Mouse (Mus musculus): ENCODE measurements at regions not wholly inside any gene's neighbourhood (a gene's known extent, or its start where the extent isn't known, plus 50 kb on each side); places are given as distances from the start of the nearest gene placed in this dataset.

- TF ChIP-seq CTCF (IDR thresholded peaks at IDR 0.05; ENCODE audit: low read depth) (no peak), EP300 (optimal IDR thresholded peaks at IDR 0.05) (no peak)
Measured at GRCm38 (mm10) chr8:15500973-15501372, 455.1 kb upstream of the BB014433 start.

Data from stomach, postnatal 0 days (tissue).